Mouse (Mus musculus) c-Kit-positive CD71-positive TER-119-positive erythroid progenitor cells, embryonic 14.5 days (primary cell): ENCODE measurements around the gene Smim11.

Experiments used
- DNase-seq: peaks from one replicate; pipeline ENCODE4 v3.0.0-alpha.2; 2013; ENCODE audit warnings: low spot score

The Smim11 gene

DNA sequence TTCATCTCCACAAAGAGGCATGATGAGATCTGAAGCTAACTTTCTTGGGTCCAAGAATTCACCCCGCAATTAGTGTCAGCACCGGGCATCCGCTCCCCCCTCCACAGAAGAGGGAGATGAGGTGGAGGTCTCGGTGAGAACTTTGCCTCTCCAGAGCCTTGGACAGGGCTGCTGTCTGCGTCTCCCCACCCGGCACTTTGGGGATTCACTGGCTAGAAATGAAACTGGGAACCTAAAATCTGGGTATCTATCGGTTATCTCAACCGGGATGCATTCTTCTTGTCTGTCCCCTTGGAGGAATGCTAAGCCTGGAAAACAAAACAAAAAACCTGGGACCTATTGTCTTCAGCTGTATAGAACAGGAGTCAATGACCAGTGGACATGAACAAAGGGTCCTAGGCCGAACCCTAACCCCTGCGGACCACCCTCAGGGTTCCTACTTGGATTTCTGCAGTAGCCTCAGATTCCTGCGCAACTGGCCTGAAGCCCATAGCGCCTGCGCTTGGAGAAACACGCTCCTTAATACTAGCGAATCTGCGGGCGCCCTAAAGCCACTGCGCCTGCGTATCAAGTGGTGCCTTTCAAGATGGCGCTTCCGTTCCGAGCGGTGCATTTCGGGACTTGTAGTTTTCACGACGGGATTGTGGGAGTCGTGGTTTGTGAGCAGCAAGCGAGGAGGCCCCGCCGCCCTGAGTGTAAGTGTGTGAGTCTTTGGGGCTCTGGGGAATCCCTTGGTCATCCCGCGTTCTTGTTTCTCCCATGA, at the start of gene Smim11:
Smim11 (plus strand) TSS at position 638 of the 763 bp plus-strand sequence.
- DNase-seq = peak; percentile 96

DNA sequence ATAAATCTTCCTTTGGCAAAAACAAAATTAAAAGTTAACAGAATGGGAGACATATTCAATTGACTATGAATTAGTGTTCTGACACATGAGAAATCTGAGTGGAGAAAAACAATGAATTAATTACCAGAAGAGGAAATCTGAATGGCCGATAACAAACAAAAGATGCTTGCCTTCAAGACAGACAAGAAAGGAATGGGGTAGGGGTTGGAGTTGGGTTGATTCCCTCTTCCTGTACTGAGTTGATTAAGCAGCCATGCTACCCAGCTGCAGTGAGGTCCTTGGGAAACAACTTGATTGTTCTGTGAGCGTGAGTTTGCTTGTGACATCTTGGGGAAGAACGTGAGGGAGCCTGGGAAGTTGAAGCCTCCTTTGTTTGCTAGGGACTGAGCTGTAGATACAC, 46.8 kb upstream of the Smim11 start:
- DNase-seq = no peak

DNA sequence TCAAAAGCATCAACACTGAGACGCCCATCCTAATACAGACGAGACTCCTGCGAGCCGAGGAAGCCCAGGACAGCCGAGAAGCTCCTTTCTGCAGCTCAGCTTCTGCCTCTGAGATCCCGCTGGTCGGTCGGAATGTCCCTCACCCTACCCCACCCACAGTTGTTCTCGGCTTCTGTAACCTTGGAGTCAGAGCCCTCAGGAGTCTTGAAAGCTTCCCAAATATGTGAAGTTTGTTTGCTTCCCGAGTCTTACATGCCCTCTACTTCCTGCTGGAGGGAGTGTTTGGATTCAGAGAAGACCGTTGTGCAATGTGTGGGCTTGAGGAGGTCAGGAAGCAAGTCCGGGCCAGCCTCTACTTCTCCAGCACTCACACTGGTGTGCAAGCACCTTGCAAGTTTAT, 33.2 kb upstream of the Smim11 start:
- DNase-seq = no peak

DNA sequence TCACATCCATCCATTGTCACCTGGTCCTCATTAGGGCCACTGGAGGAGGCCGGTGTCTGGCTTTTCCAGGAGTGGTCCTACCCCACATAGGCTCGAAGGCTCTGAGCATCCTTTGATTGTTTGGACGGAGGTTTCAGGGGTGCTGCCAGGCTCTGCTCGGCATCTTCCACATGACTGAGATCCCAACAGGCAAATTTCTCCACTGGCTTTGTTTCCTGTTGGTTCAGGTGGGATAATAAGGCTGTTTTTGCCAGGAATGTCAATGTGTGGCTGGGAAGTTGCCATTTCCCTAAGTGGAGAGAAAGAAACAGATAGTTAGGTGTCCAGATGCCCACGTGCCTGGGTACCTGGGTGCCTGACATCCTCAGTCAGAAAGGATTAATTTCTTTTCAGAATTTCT, 26.6 kb upstream of the Smim11 start:
- DNase-seq = no peak

DNA sequence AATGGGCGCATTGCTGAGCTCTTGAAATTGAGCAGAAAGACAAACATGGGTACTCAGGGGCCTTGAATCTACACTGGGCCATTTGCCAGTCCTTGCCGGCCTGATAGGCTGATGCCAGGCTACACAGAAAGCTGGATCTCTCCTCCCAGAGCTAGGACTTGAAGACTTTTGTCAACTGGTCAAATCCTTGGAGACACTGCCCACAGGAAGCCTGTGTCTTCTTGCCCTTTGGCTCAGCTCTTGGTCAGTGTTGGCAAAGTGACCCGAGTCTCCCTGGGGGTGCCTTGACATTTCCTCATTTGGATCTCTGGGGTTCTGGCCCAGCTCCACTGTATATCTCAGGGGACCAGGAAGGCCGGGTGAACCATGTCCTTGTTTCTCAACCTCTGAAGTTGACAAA, 25.6 kb upstream of the Smim11 start:
- no peak for DNase-seq

DNA sequence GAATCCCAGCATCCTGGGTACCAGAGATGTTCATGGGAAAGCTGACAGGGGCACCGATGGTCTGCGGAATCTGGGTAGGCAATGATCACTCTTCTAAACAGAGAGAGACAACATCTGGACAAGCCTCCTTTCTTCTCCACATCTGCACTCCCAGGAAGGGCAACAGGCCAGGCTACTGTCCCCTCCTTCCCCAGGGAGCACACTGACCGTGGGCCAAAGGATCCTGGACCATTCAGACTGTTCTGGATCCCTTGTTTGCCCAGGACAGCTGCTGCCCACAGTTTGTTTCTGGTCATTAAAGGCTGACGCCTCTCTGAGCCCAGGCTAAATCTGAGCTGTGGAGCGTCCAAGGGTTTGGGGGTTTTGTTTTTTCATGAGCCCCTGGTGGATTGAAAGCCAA, 18.4 kb upstream of the Smim11 start:
- DNase-seq = no peak

DNA sequence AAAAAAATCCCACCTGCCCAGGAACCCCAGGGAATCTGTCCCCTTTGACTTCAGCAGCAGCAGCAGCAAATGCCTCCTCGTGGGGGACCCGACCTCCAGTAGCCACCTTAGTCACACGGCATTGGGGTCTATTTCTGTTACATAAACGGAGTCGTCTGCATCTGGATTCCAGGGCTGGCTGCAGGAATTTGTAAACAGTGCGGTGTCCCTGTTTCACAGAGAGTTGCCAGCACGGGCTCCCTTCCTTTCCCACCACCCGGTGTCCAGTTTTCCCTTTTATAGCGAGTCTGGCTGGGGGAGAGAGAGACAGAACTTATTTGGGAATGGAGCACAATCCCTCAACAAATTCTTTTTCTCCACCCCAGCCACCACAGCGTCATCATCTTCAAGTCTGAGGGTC, 16.0 kb upstream of the Smim11 start:
- DNase-seq = no peak

DNA sequence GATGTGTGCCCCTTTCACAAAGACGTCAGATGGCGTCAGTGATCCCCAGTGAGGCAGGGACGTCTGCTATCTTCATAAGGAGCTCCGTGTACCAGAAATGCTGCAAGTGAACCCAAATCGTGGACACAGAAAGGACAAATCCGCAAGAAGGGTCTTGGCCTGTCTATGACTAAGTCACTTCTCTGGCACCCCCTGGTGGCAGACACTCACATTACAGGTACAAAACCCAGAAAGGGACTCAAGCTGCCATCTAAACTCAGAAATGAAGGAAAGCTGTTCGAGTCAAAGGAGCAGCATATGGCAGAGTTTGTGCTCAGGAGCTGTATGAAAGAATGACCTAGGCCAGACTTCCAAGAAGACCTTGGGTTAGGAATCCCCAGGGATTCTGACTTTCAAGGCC, 14.5 kb upstream of the Smim11 start:
- peak; percentile 66 for DNase-seq

DNA sequence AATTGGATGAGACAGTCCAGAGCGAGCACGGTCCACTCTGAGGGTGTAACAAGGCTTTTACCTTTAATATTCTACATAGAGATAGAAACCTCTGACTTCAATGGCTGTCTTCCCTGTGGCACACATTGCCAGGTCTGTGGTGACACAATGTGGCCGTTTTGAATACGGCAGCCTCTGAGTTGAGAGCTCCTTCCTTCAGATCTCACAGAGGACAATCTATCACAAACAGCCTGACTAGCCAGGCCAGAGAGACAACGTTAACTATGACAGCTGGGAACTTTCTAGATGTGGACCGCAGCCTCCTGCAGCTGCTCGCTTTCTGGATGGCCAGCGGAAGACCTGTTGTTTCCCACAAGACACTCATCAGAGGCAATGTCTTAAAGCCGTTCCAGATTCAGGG, 12.3 kb upstream of the Smim11 start:
- no peak for DNase-seq

DNA sequence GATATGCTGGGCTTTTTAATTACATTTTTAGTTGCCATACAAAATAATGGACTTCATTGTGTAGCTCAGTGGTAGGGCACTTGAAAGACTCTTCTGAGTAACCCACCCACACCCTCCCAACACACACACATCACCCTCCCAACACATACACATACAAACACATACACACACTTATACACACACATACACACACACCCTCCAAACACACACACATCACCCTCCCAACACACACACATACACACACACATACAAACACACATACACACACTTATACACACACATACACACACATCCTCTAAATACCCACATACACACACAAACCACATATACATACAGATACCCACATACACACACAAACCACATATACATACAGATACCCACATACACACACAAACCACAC, 11.0 kb upstream of the Smim11 start:
- no peak for DNase-seq

DNA sequence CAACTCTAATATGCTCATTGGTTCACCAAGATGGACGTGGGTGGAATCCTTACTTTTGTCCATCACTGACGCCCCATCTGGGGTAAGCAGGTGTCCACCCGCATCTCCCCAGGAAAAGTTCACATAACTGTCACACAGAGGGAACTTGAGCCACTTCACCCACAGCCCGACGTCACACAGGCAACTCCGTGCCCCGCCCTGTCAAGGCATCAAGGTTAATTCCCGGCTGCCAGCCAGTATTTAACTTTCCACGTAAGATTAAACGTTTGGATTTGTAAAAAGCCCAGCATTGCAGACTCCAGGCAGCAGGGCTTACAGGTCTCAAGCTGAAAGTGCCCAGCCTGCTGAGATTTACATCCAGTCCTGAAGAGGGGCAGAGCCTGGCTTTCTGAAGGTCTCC, 9.0 kb upstream of the Smim11 start, which contains the start of gene Kcne2:
Kcne2 (plus strand) TSS at position 289 of the 400 bp plus-strand sequence.
- DNase-seq = no peak

DNA sequence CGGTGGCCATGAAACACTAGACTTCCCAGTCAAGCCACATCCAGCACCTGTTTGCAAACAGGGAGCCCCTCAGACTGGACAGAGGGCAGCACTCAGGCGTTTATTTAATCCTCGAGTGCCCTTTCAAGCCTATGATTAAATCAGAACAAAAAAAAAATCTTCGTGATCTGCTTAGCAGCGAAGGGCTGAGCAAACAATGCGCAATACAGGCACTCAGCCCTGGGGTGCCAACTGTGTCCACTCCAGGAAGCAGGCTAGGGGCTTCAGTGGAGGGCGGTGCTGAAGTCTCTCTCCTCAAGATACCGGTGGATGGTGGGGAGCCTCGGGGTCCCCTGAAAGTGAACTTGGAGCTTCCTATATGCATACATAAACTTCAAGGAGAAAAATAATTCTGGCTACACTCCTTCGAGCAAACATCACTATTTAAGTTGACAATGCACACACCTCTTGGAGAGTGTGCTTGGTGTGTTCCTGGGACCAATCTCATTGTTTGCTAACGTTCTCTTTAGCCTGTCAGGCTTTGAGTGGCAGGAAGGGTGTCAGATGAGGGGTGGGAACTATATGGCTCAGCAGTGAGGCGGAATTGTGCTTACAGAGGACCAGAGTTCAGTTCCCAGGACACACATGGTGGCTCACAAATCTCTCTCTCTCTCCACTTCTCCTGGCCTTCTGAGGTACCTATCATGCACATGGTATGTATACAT, 6.7 kb upstream of the Smim11 start:
- DNase-seq = no peak

DNA sequence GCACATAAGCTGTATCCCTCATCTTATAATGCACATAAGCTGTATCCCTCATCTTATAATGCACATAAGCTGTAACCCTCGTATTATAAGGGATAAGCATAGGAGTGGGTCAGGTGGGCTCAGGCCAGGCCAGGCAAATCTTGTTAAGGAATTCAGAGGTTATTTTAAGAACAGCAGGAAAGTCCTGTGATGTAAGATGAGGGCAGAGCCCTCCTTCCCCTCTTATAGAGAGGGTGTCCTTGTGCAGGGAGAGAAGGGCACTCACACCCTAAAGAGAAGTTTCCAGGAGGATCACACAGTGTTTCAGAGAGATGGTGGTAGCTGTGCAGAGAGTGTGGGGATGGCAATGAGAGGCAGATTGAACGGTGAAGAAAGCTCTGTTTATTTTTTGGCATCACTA, 5.8 kb upstream of the Smim11 start:
- no peak for DNase-seq

DNA sequence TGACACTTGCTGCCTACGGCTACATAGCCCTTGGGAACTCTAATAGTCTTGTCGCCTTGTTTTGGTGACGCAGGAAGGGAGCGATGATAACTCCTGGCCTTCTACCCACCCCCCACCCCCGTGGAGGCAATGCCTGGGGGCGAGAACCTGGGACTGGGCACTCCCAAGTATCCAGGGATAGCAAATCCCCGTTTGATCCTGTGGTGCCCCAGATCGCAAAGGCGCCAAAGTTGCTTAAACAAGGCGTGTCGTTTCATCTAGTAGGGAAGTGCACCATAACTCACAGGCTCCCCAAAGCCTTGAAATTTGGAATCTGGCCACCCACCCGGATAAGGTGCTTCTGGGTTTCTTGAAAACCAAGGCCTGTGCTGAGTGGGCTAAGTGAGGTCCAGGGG, 323 bp downstream of the Smim11 start:
- no peak for DNase-seq

DNA sequence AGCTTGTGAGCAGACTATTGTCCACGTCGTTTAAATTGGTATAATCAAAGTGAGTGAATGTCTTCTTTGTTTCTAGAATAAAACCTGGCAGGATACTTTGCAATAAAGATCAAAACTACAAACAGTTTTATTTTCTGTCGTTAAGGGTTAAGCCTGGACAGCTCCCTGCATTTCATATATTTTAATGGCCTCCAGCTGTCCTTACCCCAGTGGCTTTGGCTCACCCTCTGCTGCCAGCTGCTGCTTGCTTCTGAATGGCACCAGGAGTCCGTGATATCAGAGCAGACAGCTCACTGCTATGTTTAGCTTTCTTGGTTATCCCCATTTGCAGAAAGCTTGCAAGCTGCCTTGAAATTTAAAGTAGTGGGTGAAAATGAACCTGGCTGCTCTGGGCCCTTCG, 903 bp downstream of the Smim11 start:
- DNase-seq = peak; percentile 22

DNA sequence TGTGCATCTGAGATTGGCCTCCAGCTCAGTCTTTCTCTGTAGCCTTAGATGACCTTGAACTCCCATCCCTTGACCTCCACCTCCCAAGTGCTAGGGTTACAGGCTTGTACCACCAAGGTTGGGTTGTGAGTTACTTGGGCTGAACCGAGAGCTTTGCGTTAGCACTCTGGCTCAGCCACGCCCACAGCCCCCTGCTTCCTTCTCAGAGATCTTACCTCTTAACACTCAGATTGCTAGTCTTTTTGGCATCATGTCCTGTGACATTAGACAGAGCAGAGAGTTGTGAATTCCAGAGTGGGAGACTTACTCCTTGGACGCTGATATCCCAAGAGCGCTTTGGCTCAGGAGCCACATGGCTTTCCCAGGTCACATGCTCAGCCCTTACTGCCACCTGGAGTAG, 1.4 kb downstream of the Smim11 start:
- DNase-seq = no peak

DNA sequence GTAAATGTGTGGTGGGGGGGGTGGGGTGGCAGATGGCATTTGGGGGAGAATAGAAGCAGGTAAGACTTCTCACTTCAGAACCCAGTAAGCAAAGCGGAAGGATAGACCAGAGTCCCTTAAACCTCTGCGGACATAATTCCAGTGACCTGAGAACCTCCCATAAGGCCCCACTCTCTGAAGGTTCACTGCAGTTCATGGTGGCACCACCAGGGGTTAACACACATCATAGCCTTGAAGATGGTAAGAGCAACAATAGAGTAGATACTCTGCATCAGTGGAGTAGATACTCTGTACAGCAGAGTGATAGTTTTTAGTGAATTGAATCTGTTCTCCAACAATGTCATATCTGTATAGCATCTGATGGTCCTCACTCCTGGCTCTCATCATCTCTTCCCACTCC, 4.4 kb downstream of the Smim11 start:
- no peak for DNase-seq

DNA sequence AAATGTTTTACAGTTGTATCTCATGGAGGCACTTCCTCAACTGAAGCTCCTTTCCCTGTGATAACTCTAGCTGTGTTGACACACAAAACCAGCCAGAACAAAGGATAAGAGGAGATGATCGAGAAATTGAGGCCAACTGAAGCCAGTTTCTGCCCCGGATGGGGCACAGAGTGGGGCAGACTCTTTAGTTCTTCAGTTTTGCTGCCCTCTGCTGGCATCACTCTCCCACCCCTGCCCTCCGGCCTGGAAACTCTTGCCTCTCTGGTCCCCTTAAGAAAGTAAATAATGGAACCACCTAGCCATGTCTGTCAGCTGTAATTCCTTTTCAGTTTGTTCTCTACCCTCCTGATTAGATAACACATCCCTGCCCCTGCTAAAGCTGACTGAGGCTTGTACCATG, 6.9 kb downstream of the Smim11 start:
- no peak for DNase-seq

DNA sequence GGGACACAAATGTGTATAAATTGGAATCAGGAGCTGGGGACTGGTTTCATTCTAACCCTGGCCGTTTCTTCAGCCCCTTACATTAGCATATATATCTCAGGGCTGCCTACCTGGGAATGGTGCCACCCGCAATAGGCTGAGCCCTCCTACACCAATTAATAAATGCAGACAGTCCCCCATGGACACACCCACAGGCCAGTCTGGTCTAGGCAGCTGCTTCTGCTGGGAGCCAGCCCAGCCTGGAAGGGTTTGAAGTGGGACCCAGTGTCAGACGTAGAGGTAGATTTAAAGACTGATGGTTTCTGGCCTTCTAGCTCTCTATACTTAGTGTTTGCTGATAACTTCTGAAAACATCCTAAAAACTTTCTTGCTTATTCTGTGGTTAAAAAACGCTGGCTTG, 8.0 kb downstream of the Smim11 start:
- no peak for DNase-seq

DNA sequence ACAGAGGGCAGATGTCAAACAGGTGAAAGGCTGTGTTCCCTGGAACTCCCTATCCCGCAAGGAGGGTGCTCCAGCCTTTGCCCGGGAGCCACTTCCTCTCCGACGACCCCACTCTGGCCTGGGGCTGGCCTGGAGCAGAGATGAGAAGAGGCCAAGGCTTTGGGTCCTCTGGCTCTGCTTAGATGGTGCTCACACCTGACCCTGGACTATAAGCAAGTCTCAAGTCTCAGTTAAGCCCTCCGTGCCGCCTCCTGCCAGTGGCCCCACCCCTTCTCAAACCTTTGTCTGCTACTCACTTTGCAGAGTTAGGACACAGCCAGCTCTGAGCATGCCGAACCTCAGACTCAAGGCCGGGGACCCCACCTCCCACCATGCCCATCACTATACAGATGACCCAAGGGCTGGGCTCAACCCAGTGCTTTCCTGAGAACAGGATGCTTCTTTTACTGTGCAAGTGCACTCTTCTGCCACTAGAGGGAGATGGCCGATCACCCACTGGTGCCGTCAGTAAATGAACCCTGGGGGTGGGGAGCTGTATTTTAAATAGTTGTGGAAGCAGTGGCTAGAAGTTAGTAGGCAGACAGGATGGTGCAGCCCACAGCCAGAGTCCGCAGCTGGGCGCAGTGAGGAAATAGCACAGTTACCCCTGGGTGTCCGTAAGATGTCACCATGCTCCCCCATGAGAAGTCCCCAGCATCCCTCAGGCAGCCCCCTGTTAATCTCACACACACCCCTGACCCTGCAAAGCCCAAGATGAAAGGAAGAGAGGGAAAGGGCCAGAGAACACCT, 13.1 kb downstream of the Smim11 start:
- DNase-seq = peak; percentile 29

DNA sequence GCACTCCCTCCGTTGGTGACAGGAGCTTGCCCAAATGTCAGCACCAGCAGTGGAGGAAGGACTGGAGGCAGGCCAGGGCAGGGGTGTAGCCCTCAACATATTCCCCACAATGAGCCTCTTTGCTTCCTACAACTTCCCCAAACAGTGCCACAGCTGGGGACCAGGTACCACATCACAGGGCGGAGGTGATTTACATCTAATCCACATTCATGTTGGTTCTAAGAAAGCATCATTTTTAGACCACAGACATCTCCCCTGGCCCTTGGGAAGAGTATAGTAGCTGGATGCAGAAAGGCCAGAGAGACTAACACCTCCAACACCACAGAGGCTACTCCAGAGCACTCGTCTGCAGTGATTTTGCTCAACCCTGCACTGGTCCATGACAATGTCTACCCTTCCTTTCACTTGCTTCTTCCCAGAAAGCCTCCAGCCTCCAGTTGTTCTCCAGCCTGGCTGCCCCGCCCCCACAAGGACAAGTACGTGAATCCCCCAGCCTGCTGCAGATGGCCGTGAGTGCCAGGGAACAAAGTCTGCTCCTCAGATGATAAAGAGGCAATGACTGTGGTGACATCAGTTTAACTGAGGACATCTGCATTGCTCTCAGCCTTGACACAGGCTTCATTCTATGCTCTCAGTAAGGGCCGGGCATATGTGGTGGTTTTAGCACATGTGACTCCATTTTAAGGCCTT, 15.1 kb downstream of the Smim11 start:
- DNase-seq = no peak

DNA sequence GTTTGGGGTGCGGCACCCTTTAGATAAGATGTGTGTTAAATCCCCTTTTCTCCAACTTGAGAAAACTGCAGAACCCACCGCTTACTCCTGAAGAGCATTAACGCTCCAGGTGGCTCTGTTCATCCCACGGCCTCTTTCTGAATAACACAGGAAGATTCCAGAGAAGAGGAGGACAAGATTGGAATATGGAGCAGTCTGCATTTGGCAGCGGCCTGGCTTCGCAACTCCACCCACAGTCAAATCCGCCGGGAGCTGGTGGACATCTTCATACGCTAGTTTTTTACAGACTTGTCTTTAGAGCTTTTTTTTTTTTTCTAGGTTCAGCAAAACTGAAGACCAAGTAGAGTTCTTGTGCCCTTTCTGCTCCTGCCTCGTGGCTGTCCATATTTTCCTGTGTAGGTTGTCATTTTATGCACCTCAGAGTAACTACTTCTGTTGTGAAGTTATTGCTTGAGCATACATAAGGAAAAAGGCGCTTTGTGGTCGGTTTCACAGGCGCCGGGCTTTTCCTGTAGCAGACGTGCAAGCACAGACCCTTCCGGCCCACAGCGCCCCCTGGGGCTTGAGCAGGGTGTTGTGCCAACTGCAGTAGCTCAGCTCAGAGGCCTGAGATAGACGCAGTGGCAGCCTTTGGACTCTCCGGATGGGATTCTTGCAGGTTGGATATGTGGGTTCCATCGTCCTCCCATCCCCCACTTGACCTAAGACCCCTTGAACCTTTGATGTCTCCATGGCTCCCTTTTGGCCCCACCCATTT, 18.4 kb downstream of the Smim11 start:
- peak; percentile 44 for DNase-seq
